Mouse (Mus musculus) kidney, adult 2 months (tissue): Measurements from ENCODE around the gene Xntrpc. TPM values are rescaled to one million over a fixed set of nuclear protein-coding genes. Genes with fewer than 3 reads are reported as not detected.
"Not testable (repeated sequence)": the region's sequence is repeated elsewhere in the genome, so short reads cannot be mapped to it uniquely, and the experiment has no call there.

Experiments
- DNase-seq: peaks from one replicate; pipeline ENCODE4 v3.0.0; 2021
- H3K27ac ChIP-seq: fragments of 200-500 bp; 2 replicates; pipeline ENCODE4 v1.5.1; 2012; ENCODE audit warnings: low read depth, low read length, control low read depth, inconsistent platforms; ENCODE audit not compliant: insufficient read depth
- H3K27me3 ChIP-seq: fragments of 200-500 bp; replicated peaks from 2 replicates; pipeline ENCODE4 v1.6.1; 2012; ENCODE audit warnings: mild to moderate bottlenecking, moderate library complexity, low read length, inconsistent platforms; ENCODE audit not compliant: control insufficient read depth, insufficient read depth
- H3K36me3 ChIP-seq: fragments of 200-500 bp; 2 replicates; pipeline ENCODE4 v1.6.1; 2012; ENCODE audit warnings: mild to moderate bottlenecking, moderate library complexity, low read length, inconsistent platforms; ENCODE audit not compliant: control insufficient read depth, insufficient read depth
- H3K4me1 ChIP-seq: fragments of 200-500 bp; 2 replicates; pipeline ENCODE4 v1.6.1; 2011; ENCODE audit warnings: low read length; ENCODE audit not compliant: control insufficient read depth, insufficient read depth
- H3K4me3 ChIP-seq: fragments of 200-500 bp; 2 replicates; pipeline ENCODE4 v1.5.1; 2011; ENCODE audit warnings: mild to moderate bottlenecking, low read depth, low read length, control low read depth; ENCODE audit not compliant: insufficient read depth
- CTCF ChIP-seq: fragments of 200-500 bp; conservative IDR thresholded peaks from 2 replicates; pipeline ENCODE4 v1.5.1; 2011; ENCODE audit warnings: low read depth, mild to moderate bottlenecking, control low read depth, low read length, moderate library complexity, mixed read lengths; ENCODE audit not compliant: insufficient read depth, insufficient read length
- POLR2A ChIP-seq: fragments of 200-500 bp; IDR thresholded peaks from one replicate; pipeline ENCODE4 v1.6.1; 2011; ENCODE audit warnings: low read depth, low read length, control low read depth
- WGBS: fragments of 180-500 bp; shearing (Covaris S2); methylation state at CpG from one replicate; pipeline ENCODE4 v1.1.7; 2018; 5-methylcytosine and 5-hydroxymethylcytosine counted together
- polyA plus RNA-seq: library from polyadenylated mRNA; depleted of rRNA; stranded (reverse); fragments of >200 nt; gene quantifications from 2 replicates; pipeline ENCODE4 v1.2.3, GENCODE M21; 2012; rRNA removed

The Xntrpc gene
- polyA plus RNA-seq = 1.8 and 2.5 TPM in 2 replicates

DNA sequence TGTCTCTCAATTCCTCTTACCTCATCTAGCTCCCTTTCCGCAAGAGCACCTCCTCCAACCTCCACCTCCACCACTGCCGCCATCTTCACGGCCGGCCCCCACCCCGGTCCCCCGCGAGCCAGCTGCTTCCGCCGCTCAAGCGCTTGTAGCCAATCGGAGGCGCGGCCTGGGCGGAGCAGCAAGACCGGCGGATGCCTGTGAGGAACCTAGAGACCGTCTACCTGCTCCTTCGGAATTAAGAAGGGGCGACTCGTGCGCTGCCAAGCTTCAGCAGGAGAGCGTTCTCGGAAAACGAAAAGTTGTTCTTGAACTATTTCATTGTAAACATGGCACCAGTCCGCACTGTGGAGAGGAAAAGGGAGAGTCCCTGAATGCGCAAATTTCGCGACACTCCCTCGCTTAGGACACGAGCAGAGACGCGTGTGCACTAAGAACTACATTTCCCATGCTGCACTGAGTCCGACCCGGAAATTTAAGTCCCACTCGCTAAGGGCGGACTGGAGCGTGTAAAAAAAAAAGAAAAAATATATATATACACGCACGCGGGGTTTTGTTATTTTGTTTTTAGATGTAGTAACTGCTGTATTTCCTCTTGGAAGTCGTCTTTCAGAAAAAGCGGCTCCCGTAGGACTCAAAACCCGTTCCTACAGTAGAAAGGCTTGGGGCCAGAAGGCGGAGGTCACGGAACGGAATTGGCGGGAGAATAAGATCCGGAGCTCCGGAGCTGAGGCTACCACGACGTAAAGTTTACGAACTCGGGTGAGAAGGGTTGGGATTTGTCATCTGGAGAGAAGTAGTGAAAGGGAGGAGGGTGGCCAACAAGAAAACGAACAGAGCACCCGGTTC is at the start of gene Xntrpc, which contains the start of the genes Rnf121 and Xndc1:
TSS of gene Xntrpc (plus strand) at position 668 of the 846 bp plus-strand sequence.
TSS of gene Rnf121 (minus strand) at position 424 of the 846 bp plus-strand sequence.
TSS of gene Xndc1 (plus strand) at position 466 of the 846 bp plus-strand sequence.
- H3K36me3 ChIP-seq = no peaks in the 10 kb centered on the region
- H3K27ac ChIP-seq = peak within 1 kb of the TSS; percentile 84
- peak; percentile 96 for DNase-seq
- TF ChIP-seq POLR2A (no peak), CTCF (no peak)
- H3K27me3 ChIP-seq = no peaks in the 10 kb centered on the region
- WGBS = under 1% methylated on average over 56 of the region's 56 CpGs
- H3K4me3 ChIP-seq = peak within 1 kb of the TSS; percentile 69
- H3K4me1 ChIP-seq = peaks cover 2% of the 10 kb centered on the region; the same call in 1 of the 2 replicates

DNA sequence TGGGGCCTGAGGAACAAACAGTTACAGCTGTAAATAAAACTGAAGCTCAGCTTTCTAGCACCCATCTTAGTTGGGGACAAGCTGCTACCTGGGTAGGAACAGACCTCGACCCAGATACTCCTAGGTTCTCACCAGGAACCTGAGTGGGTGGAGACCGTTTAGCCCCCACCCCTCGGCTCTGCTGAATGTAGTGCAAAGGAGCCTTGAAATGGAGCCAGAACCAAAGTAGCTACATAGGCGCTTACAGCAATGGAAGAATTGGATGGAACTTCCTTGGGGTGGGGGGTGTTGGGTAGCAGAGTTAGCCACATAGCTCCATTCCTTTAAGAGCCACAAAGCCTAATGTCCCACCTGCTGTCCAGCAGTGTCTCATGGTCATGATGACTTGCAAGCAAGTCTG is 48.6 kb upstream of the Xntrpc start:
- Histone ChIP-seq H3K27ac (peak overlapping the region; percentile 89), H3K36me3 (peaks cover 4% of the 10 kb centered on the region), H3K27me3 (no peaks in the 10 kb centered on the region), H3K4me1 (peaks cover 12% of the 10 kb centered on the region; the same call in 1 of the 2 replicates), H3K4me3 (peak overlapping the region; percentile 54)
- WGBS = 56% methylated on average over 4 of the region's 4 CpGs
- TF ChIP-seq CTCF (no peak), POLR2A (no peak)
- DNase-seq = no peak

DNA sequence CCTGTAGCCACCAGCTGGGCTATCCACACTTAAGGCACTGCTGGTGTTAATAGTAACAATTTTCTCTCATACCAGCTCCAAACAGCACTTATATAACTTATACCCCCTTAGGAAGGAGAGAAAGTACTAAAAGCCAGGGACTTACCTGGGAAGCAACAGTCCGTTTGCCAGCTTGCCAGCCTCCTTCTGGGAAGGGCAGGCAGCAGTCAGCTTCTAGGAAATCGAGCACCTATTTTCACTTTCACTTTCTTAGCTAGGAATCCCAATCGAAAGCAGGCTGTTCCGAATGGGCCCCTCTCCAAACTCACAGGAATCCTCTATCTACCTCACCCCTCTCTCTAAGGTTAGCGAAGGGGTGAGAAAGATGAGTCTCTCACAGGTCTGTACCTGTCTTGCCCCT is 48.1 kb upstream of the Xntrpc start:
- peak overlapping the region; percentile 89 for H3K27ac ChIP-seq
- no peaks in the 10 kb centered on the region for H3K27me3 ChIP-seq
- no peak for TF ChIP-seq POLR2A
- no peak for TF ChIP-seq CTCF
- peak overlapping the region; percentile 54 for H3K4me3 ChIP-seq
- WGBS = 21% methylated on average over 5 of the region's 5 CpGs
- peaks cover 12% of the 10 kb centered on the region; the same call in 1 of the 2 replicates for H3K4me1 ChIP-seq
- peak; percentile 66 for DNase-seq
- H3K36me3 ChIP-seq = peaks cover 3% of the 10 kb centered on the region

DNA sequence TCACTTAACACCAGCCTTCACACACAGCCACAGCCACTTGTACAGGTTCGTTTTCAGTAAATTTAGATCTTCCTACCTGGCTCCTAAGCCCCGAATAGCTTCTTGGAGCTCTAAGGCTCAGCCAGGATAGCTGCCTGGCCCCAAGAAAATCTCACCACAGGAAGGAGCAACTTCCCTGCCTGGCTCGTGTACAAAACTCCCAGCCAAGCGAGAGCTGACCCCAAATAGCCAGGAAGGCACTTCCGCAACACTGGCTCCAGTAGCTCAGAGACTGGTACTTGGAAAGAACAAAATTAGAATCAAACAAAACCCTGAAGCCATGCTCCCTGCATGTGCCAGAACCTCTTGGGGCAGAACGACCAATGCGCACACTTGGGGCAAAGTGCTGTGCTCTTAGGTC is 47.5 kb upstream of the Xntrpc start:
- TF ChIP-seq POLR2A = no peak
- TF ChIP-seq CTCF = no peak
- H3K27ac ChIP-seq = peak overlapping the region; percentile 89
- peaks cover 12% of the 10 kb centered on the region; the same call in 1 of the 2 replicates for H3K4me1 ChIP-seq
- H3K27me3 ChIP-seq = no peaks in the 10 kb centered on the region
- H3K36me3 ChIP-seq = peaks cover 3% of the 10 kb centered on the region
- 34% methylated on average over 7 of the region's 7 CpGs for WGBS
- peak overlapping the region; percentile 54 for H3K4me3 ChIP-seq
- DNase-seq = peak; percentile 74

DNA sequence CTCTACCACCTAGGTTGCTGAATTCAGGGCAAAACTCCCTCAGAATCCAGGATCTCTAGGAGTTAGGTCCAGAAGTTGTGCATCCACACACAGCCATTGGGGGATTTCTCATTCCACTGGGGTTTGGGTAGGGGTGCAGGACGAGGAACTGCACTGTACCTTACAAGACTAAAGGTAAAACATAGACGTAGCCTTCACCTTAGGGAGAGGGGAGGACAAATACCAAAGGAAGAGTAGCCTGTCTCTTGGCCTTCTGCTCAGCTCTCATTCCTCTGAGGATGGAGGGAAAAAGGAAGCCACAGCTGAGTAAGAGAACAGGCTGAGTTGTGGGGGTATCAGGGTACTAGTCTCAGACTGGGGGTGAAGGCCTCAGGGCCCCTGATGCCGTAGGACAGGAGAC is 46.9 kb upstream of the Xntrpc start, which contains the start of gene Il18bp:
TSS of gene Il18bp (minus strand) at position 101 of the 400 bp plus-strand sequence.
- no peak for DNase-seq
- Histone ChIP-seq H3K27ac (peak within 1 kb of the TSS; percentile 89), H3K4me1 (peaks cover 12% of the 10 kb centered on the region; the same call in 1 of the 2 replicates), H3K4me3 (peak within 1 kb of the TSS; percentile 54), H3K36me3 (peaks cover 2% of the 10 kb centered on the region; the same call in 1 of the 2 replicates), H3K27me3 (no peaks in the 10 kb centered on the region)
- 86% methylated on average over 3 of the region's 3 CpGs for WGBS
- TF ChIP-seq POLR2A (no peak), CTCF (no peak)

DNA sequence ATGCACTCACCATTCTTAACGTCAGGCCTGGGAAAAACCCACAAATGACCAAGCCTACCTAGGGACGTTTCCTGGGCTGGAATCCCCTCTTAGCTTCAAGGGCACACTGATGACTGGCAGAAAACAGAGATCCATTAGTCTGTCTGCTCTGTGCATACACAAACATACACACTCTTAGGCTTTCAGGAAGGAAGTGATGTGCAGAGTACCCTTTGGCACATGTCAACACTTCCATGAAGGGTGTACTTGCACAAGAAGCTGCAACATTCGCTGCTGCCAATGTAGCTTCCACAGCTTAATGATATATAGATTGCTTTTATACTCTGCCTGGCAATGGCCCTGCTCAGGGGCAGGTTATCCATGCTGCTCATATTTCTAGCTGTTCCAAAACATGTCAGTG is 46.2 kb upstream of the Xntrpc start:
- Histone ChIP-seq H3K27ac (no peak overlapping the region), H3K4me3 (no peak overlapping the region), H3K4me1 (peaks cover 12% of the 10 kb centered on the region; the same call in 1 of the 2 replicates), H3K27me3 (no peaks in the 10 kb centered on the region), H3K36me3 (no peaks in the 10 kb centered on the region; the same call in 1 of the 2 replicates)
- DNase-seq = no peak
- TF ChIP-seq POLR2A (no peak), CTCF (no peak)
- WGBS = 66% methylated on average over 3 of the region's 3 CpGs

DNA sequence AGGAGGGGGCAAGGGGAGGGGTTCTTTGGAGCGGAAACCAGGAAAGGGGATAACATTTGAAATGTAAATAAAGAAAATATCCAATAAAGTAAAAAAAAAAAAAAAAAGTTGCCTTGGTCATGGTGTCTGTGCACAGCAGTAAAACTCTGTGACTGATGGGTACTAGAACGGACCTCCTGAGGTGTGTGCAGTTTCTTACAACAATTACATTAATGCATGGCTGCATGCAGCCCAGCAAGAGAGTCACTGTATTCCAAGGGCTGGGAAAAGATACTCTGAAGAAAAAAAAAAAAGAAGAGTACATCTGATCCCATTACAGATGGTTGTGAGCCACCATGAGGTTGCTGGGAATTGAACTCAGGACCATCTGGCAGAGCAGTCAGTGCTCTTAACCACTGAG is 44.6 kb upstream of the Xntrpc start:
- DNase-seq, H3K27me3 ChIP-seq, H3K27ac ChIP-seq, H3K4me3 ChIP-seq, H3K36me3 ChIP-seq: not testable (repeated sequence)
- H3K4me1 ChIP-seq = peaks cover 12% of the 10 kb centered on the region; the same call in 1 of the 2 replicates
- WGBS = 94% methylated on average over 2 of the region's 2 CpGs
